Mouse (Mus musculus) limb, embryonic 11.5 days (tissue): ENCODE measurements around the gene Mbd3. TPM values are rescaled to one million over a fixed set of nuclear protein-coding genes. Genes with fewer than 3 reads are reported as not detected.

Experiments used
- ATAC-seq: fragments of 200-750 bp; cut with Nextera tagmentation; 2 replicates; pipeline ENCODE4 v1.8.0; 2017; ENCODE audit warnings: low read depth; ENCODE audit not compliant: insufficient number of reproducible peaks, low FRiP score, low TSS enrichment
- DNase-seq: peaks from one replicate; pipeline ENCODE4 v3.0.0-alpha.2; 2015; ENCODE audit warnings: low spot score
- H3K27ac ChIP-seq: fragments of 300-500 bp; sonication (generic); replicated peaks from 2 replicates; pipeline ENCODE4 v1.5.1; 2014; ENCODE audit warnings: low read depth, mild to moderate bottlenecking, low read length
- H3K27me3 ChIP-seq: fragments of 300-500 bp; sonication (generic); 2 replicates; pipeline ENCODE4 v1.6.1; 2014; ENCODE audit warnings: mild to moderate bottlenecking, low read length, mixed read lengths; ENCODE audit not compliant: control insufficient read depth, insufficient read depth
- H3K36me3 ChIP-seq: fragments of 300-500 bp; sonication (generic); 2 replicates; pipeline ENCODE4 v1.6.1; 2014; ENCODE audit warnings: mild to moderate bottlenecking, low read length, moderate library complexity, mixed read lengths; ENCODE audit not compliant: control insufficient read depth, insufficient read depth
- H3K4me1 ChIP-seq: fragments of 300-500 bp; sonication (generic); 2 replicates; pipeline ENCODE4 v1.6.1; 2014; ENCODE audit warnings: low read length, mixed read lengths; ENCODE audit not compliant: control insufficient read depth, insufficient read depth
- H3K4me2 ChIP-seq: fragments of 300-500 bp; sonication (generic); 2 replicates; pipeline ENCODE4 v1.6.1; 2014; ENCODE audit warnings: low read depth, mild to moderate bottlenecking, moderate library complexity; ENCODE audit not compliant: severe bottlenecking
- H3K4me3 ChIP-seq: fragments of 300-500 bp; sonication (generic); 2 replicates; pipeline ENCODE4 v1.5.1; 2014; ENCODE audit warnings: low read depth, low read length
- H3K9ac ChIP-seq: fragments of 300-500 bp; sonication (generic); 2 replicates; pipeline ENCODE4 v1.6.1; 2014; ENCODE audit warnings: mild to moderate bottlenecking, low read length
- H3K9me3 ChIP-seq: fragments of 300-500 bp; sonication (generic); 2 replicates; pipeline ENCODE4 v1.6.1; 2016; ENCODE audit warnings: low read length; ENCODE audit not compliant: control insufficient read depth
- WGBS: fragments of 180-500 bp; shearing (Covaris S2); extraction: QIAGEN DNeasy Blood & Tissue Kit; methylation state at CpG from one replicate; pipeline ENCODE4 v1.1.7; 2014; 5-methylcytosine and 5-hydroxymethylcytosine counted together
- polyA plus RNA-seq: library from polyadenylated mRNA; unstranded; fragments of >200 nt; fragmentation: Nextera tagmentation; extraction: Ambion mirVana; gene quantifications from 2 replicates; pipeline ENCODE4 v1.2.1, GENCODE M21; 2014

The Mbd3 gene
- 302 and 337 TPM in 2 replicates for polyA plus RNA-seq

- H3K27ac ChIP-seq = peak within 1 kb of the TSS; percentile 99
- peaks cover 30% of the 10 kb centered on the region for H3K36me3 ChIP-seq
- H3K4me3 ChIP-seq = peak within 1 kb of the TSS; percentile 70
- peak within 1 kb of the TSS; percentile 98 for H3K9ac ChIP-seq
- H3K4me2 ChIP-seq = peak within 1 kb of the TSS; percentile 87
- DNase-seq (peak; percentile 99), ATAC-seq (peak; percentile 94)
- under 1% methylated on average over 80 of the region's 82 CpGs for WGBS
- H3K4me1 ChIP-seq = peaks cover 19% of the 10 kb centered on the region
- H3K27me3 ChIP-seq = no peaks in the 10 kb centered on the region
- H3K9me3 ChIP-seq = no peaks in the 10 kb centered on the region
Measured at GRCm38 (mm10) chr10:80399191-80399972, at the start of gene Mbd3. Gene Mbd3, minus strand, starts transcription at chr10:80399550.

DNA sequence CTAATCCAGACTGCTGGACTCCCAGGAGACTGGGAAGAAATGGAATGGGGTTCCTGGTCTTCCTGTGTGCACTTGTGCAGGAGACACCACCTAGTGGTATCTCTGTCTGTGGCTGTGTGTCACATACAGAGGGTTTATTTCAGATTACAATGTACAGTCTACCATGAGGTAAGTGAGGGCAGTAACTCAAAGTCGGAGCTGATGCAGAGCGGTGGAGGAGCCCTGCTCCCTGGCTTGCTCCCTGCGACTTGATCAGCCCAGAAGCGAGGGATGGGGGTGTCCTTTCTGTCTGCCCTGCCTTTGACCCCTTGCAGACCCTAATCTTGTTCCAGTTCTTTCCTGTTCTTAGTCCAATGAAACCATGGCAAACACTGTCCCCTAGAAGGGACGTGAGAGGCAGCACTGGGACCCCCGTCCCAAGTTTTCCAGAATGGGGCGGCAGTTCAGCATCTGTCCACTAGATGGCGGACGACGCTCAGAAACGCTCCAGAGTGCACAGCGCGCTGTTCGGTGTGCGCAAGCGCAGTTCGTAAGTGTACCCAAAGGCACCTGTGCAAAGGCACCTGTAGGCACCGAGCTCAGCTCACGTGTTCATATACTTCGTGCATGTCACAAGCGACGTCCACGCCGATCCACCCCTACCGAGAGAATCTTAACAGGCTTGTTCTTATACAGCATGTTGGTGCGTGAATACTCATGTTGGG, 46.7 kb upstream of the Mbd3 start:
- 7% methylated on average over 26 of the region's 26 CpGs for WGBS
- DNase-seq (peak; percentile 88), ATAC-seq (peak; percentile 41; the same call in 1 of the 2 replicates)
- H3K9me3 ChIP-seq = no peaks in the 10 kb centered on the region
- H3K27ac ChIP-seq = no peak overlapping the region
- peaks cover 6% of the 10 kb centered on the region; the same call in 1 of the 2 replicates for H3K27me3 ChIP-seq
- no peak overlapping the region for H3K4me3 ChIP-seq
- no peaks in the 10 kb centered on the region for H3K36me3 ChIP-seq
- H3K4me2 ChIP-seq = no peak overlapping the region
- H3K4me1 ChIP-seq = no peaks in the 10 kb centered on the region
- no peak overlapping the region for H3K9ac ChIP-seq

GRCm38 (mm10) chr10:80445052-80445451, 45.7 kb upstream of the Mbd3 start:
- Histone ChIP-seq H3K4me3 (no peak overlapping the region), H3K9ac (no peak overlapping the region), H3K27me3 (peaks cover 6% of the 10 kb centered on the region; the same call in 1 of the 2 replicates), H3K27ac (no peak overlapping the region), H3K4me2 (no peak overlapping the region), H3K4me1 (no peaks in the 10 kb centered on the region), H3K9me3 (no peaks in the 10 kb centered on the region), H3K36me3 (no peaks in the 10 kb centered on the region)
- ATAC-seq (no peak), DNase-seq (no peak)
- 32% methylated on average over 1 of the region's 1 CpGs for WGBS

DNA sequence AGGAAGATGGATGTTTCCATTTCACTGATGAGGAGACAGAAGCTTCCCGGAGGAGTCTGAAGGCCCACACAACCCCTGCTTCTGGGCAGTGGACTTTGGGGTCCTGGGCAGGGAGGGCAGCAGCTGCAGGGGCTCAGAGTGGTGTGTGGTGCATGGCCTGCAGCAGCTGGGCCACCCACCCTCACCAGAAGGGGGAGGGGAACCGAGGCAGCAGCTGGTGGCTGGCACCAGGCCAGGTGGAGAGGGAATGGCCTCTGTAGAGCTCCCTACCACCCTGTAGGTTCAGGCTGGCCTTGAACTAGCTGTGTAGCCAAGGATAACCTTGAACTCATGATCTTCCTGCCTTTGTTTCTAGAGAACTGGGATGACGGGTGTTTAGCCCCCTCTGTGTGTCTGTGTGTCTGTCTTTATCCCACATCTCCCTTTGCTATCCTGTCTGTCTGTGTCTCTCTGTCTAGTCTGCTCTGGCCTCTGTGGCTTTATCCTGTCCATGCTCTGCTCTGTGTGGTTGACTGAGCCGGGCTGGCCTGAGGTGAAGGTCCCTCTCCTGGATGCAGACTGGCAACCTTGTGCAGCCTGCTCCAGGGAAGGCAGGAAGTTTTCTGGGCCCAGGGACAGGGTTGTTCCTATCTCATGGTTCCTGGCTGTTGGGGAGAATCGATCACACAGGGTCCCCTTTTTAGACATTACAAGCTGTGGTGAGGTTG, 45.1 kb upstream of the Mbd3 start:
- no peaks in the 10 kb centered on the region for H3K9me3 ChIP-seq
- peaks cover 6% of the 10 kb centered on the region; the same call in 1 of the 2 replicates for H3K27me3 ChIP-seq
- no peaks in the 10 kb centered on the region for H3K36me3 ChIP-seq
- 53% methylated on average over 5 of the region's 5 CpGs for WGBS
- no peak overlapping the region for H3K4me3 ChIP-seq
- no peaks in the 10 kb centered on the region for H3K4me1 ChIP-seq
- no peak for ATAC-seq
- no peak overlapping the region for H3K27ac ChIP-seq
- DNase-seq = no peak
- H3K4me2 ChIP-seq = no peak overlapping the region
- H3K9ac ChIP-seq = no peak overlapping the region

GRCm38 (mm10) chr10:80443575-80444278, 44.4 kb upstream of the Mbd3 start:
- 77% methylated on average over 8 of the region's 8 CpGs for WGBS
- no peak for DNase-seq

GRCm38 (mm10) chr10:80442989-80443388, 43.6 kb upstream of the Mbd3 start:
- peaks cover 6% of the 10 kb centered on the region; the same call in 1 of the 2 replicates for H3K27me3 ChIP-seq
- 58% methylated on average over 2 of the region's 2 CpGs for WGBS
- ATAC-seq (no peak), DNase-seq (no peak)
- H3K9ac ChIP-seq = no peak overlapping the region
- H3K4me2 ChIP-seq = no peak overlapping the region
- H3K4me1 ChIP-seq = no peaks in the 10 kb centered on the region
- no peak overlapping the region for H3K4me3 ChIP-seq
- H3K9me3 ChIP-seq = no peaks in the 10 kb centered on the region
- H3K27ac ChIP-seq = no peak overlapping the region
- no peaks in the 10 kb centered on the region for H3K36me3 ChIP-seq

More at GRCm38 (mm10) chr10:80443575-80444278, 44.4 kb upstream of the Mbd3 start:
- no peak overlapping the region for H3K4me2 ChIP-seq
- H3K4me3 ChIP-seq = no peak overlapping the region
- H3K9ac ChIP-seq = no peak overlapping the region
- no peaks in the 10 kb centered on the region for H3K36me3 ChIP-seq
- H3K9me3 ChIP-seq = no peaks in the 10 kb centered on the region
- peaks cover 6% of the 10 kb centered on the region; the same call in 1 of the 2 replicates for H3K27me3 ChIP-seq
- ATAC-seq = no peak
- H3K4me1 ChIP-seq = no peaks in the 10 kb centered on the region
- H3K27ac ChIP-seq = no peak overlapping the region

GRCm38 (mm10) chr10:80441598-80441997, 42.2 kb upstream of the Mbd3 start:
- H3K9ac ChIP-seq = no peak overlapping the region
- DNase-seq = no peak
- 70% methylated on average over 8 of the region's 8 CpGs for WGBS
- no peak overlapping the region for H3K4me3 ChIP-seq
- peaks cover 6% of the 10 kb centered on the region; the same call in 1 of the 2 replicates for H3K27me3 ChIP-seq
- H3K36me3 ChIP-seq = no peaks in the 10 kb centered on the region
- no peak overlapping the region for H3K4me2 ChIP-seq
- H3K9me3 ChIP-seq = no peaks in the 10 kb centered on the region; the same call in 1 of the 2 replicates
- H3K27ac ChIP-seq = no peak overlapping the region
- H3K4me1 ChIP-seq = no peaks in the 10 kb centered on the region
- ATAC-seq = no peak
